Mouse (Mus musculus) embryo, embryonic 9.5 days (tissue): ENCODE data around the gene Sh3bgrl.

Source experiments
- DNase-seq: peaks from one replicate; pipeline ENCODE4 v3.0.0-alpha.2; 2017; ENCODE audit errors: extremely low spot score

The Sh3bgrl gene

DNA sequence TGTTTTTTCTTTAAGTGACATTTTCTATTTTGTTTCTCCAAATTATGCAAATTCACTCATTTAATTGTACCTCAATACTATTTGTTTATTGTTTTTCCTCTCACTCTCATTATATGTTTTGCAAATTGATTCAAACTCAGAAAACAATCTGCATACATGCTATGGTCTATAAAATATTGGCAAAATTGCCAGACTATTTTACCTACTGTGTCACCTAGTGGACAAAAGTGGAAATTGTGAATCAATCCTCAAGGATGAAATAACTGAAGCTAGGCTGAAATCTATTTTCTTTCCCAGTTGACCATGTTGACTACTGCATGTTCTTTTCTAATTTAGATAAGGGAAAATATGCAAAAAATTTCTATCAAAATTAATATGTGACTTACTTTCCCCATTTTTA, 143.0 kb downstream of the Sh3bgrl start:
- no peak for DNase-seq
